Mouse (Mus musculus) brain, embryonic 14.5 days (tissue): ENCODE data around the gene Tpm1.

ENCODE experiments used
- CTCF ChIP-seq: fragments of 200-500 bp; IDR thresholded peaks from 2 replicates; pipeline ENCODE4 v1.5.1; 2012; ENCODE audit warnings: inconsistent platforms, mild to moderate bottlenecking, moderate library complexity, borderline replicate concordance; ENCODE audit not compliant: insufficient read depth, insufficient read length; ENCODE audit errors: extremely low read depth
- POLR2A ChIP-seq: fragments of 200-500 bp; IDR thresholded peaks from 2 replicates; pipeline ENCODE4 v1.6.1; 2012; ENCODE audit warnings: mild to moderate bottlenecking, inconsistent platforms, borderline replicate concordance; ENCODE audit not compliant: poor library complexity, insufficient read depth, insufficient read length, severe bottlenecking; ENCODE audit errors: extremely low read depth

DNA sequence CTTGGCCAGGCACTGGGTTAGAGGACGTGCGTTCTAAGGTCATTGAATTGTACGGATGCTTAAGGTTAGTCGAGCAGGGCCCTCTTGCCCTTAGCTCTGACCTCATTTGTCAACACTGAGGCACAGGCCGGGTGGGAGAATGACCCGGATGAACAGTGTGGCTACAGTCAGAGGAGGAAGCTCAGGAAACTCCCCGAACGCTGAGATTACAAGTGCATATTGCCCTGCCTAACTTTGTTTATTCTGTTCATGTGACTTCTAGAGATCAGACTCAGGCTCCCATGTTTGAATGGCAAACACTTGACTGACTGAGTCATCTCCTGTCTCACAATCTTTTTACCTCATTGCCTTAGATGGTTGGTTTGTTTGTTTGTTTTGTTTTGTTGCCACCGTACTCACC lies 37.7 kb downstream of the Tpm1 start:
- no peak for TF ChIP-seq POLR2A
- TF ChIP-seq CTCF = no peak
